Mouse (Mus musculus) forebrain, embryonic 13.5 days (tissue): ENCODE measurements at regions not wholly inside any gene's neighbourhood (a gene's known extent, or its start where the extent isn't known, plus 50 kb on each side); places are given as distances from the start of the nearest gene placed in this dataset. TPM values are rescaled to one million over a fixed set of nuclear protein-coding genes. Genes with fewer than 3 reads are reported as not detected.
"Not testable (repeated sequence)": the region's sequence is repeated elsewhere in the genome, so short reads cannot be mapped to it uniquely, and the experiment has no call there.

Source experiments
- ATAC-seq: fragments of 200-750 bp; cut with Nextera tagmentation; 2 replicates; pipeline ENCODE4 v1.8.0; 2017
- H3K27ac ChIP-seq: fragments of 300-500 bp; sonication (generic); 2 replicates; pipeline ENCODE4 v1.5.1; 2015; ENCODE audit warnings: inconsistent platforms, mild to moderate bottlenecking, moderate library complexity
- H3K27me3 ChIP-seq: fragments of 300-500 bp; sonication (generic); 2 replicates; pipeline ENCODE4 v1.6.1; 2015; ENCODE audit warnings: mild to moderate bottlenecking, inconsistent platforms
- H3K36me3 ChIP-seq: fragments of 300-500 bp; sonication (generic); 2 replicates; pipeline ENCODE4 v1.6.1; 2015; ENCODE audit warnings: mild to moderate bottlenecking, inconsistent platforms; ENCODE audit not compliant: poor library complexity, severe bottlenecking
- H3K4me1 ChIP-seq: fragments of 300-500 bp; sonication (generic); 2 replicates; pipeline ENCODE4 v1.6.1; 2015; ENCODE audit warnings: inconsistent platforms
- H3K4me2 ChIP-seq: fragments of 300-500 bp; sonication (generic); 2 replicates; pipeline ENCODE4 v1.6.1; 2015; ENCODE audit warnings: inconsistent platforms, mild to moderate bottlenecking, moderate library complexity
- H3K4me3 ChIP-seq: fragments of 300-500 bp; sonication (generic); 2 replicates; pipeline ENCODE4 v1.5.1; 2015; ENCODE audit warnings: mild to moderate bottlenecking, inconsistent platforms
- H3K9ac ChIP-seq: fragments of 300-500 bp; sonication (generic); 2 replicates; pipeline ENCODE4 v1.6.1; 2015; ENCODE audit warnings: mild to moderate bottlenecking, inconsistent platforms
- H3K9me3 ChIP-seq: fragments of 300-500 bp; sonication (generic); replicated peaks from 2 replicates; pipeline ENCODE4 v1.6.1; 2016; ENCODE audit warnings: inconsistent platforms
- WGBS: fragments of 180-500 bp; shearing (Covaris S2); methylation state at CpG from one replicate; pipeline ENCODE4 v1.1.7; 2015; 5-methylcytosine and 5-hydroxymethylcytosine counted together
- microRNA-seq: library from miRNA; unstranded; fragments of <30 nt; microRNA quantifications from one replicate; pipeline ENCODE4, GENCODE M21; 2016

DNA sequence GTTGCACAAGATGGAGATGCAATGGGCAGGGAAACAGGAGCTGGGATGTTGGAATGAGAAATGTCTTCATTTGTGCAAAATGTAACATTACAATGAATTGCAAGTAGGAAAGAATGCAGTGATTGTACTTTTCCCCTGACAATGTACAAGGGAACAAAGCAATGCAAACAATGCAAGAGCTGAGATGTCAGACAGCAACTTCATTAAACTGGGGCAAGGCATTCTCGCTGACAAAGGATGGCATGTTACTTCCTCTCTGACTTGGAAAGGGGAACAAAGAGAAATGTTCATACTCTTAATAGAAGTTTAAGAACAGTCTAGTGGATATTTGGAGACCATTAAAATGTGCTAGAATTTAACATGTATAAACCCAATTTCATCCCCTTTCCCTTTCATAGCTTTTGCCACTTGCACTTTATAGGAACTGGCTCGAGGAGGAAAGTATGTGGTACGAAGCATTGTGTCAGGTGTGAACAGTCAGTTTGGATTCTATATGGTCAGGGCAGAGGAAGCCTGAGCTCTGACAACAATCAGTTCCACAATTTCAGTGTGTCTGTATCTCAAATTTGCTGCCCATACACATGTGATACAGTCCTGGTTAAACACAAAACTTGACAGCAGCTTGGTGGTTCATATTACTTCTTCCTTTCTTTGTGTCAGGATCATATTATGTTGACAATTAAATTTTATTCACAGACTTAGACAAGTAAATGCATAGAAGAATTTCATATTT, 114.3 kb upstream of the Pou1f1 start:
- H3K4me1 ChIP-seq, result peaks cover 10% of the 10 kb centered on the region; the same call in 1 of the 2 replicates
- no peak overlapping the region for H3K4me2 ChIP-seq
- WGBS, result 60% methylated on average over 3 of the region's 3 CpGs
- H3K9ac ChIP-seq, result no peak overlapping the region
- no peaks in the 10 kb centered on the region for H3K9me3 ChIP-seq
- no peak for ATAC-seq
- no peak overlapping the region for H3K4me3 ChIP-seq
- no peak overlapping the region for H3K27ac ChIP-seq
- no peaks in the 10 kb centered on the region for H3K36me3 ChIP-seq
- H3K27me3 ChIP-seq, result no peaks in the 10 kb centered on the region

- H3K9me3 ChIP-seq, ATAC-seq, H3K4me2 ChIP-seq, H3K9ac ChIP-seq, H3K4me3 ChIP-seq, H3K36me3 ChIP-seq, H3K27me3 ChIP-seq, H3K4me1 ChIP-seq, H3K27ac ChIP-seq: not testable (repeated sequence)
- 88% methylated on average over 6 of the region's 9 CpGs for WGBS
Measured at GRCm38 (mm10) chr16:65432046-65432445, 88.3 kb upstream of the Pou1f1 start.

- Histone ChIP-seq H3K4me1 (no peaks in the 10 kb centered on the region), H3K9ac (no peak overlapping the region), H3K36me3 (no peaks in the 10 kb centered on the region), H3K27ac (no peak overlapping the region), H3K27me3 (no peaks in the 10 kb centered on the region), H3K4me3 (no peak overlapping the region), H3K9me3 (no peaks in the 10 kb centered on the region), H3K4me2 (no peak overlapping the region)
- no peak for ATAC-seq
- WGBS, result 63% methylated on average over 2 of the region's 2 CpGs
Measured at GRCm38 (mm10) chr16:65436076-65436475, 84.2 kb upstream of the Pou1f1 start.

DNA sequence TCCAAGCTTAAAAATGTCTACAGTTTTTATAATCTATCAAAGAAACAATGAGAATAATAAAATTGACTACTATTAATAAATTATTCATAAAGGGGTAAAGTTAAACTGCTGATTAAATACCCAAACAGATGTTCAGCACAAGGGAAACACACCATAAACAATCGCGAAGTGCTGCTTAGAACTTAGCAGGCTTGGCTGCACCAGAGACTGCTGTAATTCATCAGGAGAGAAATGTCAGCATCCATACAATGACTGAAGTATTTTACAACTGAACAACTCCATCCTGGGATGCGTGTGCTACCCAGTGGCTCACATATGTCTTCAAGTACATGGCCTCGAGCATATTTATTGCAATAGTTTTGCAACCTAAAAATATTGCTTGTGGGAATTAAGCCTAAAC, 78.4 kb upstream of the Pou1f1 start:
- H3K4me1 ChIP-seq, result no peaks in the 10 kb centered on the region
- WGBS, result 74% methylated on average over 4 of the region's 4 CpGs
- no peak overlapping the region for H3K27ac ChIP-seq
- H3K36me3 ChIP-seq, result no peaks in the 10 kb centered on the region
- H3K4me3 ChIP-seq, result no peak overlapping the region
- H3K27me3 ChIP-seq, result no peaks in the 10 kb centered on the region
- H3K4me2 ChIP-seq, result no peak overlapping the region
- ATAC-seq, result no peak
- no peak overlapping the region for H3K9ac ChIP-seq
- no peaks in the 10 kb centered on the region for H3K9me3 ChIP-seq

- Histone ChIP-seq H3K9me3 (no peaks in the 10 kb centered on the region), H3K9ac (no peak overlapping the region), H3K4me2 (no peak overlapping the region), H3K27ac (no peak overlapping the region), H3K27me3 (no peaks in the 10 kb centered on the region), H3K36me3 (no peaks in the 10 kb centered on the region), H3K4me1 (no peaks in the 10 kb centered on the region), H3K4me3 (no peak overlapping the region)
- no peak for ATAC-seq
- 88% methylated on average over 3 of the region's 3 CpGs for WGBS
Measured at GRCm38 (mm10) chr16:65448810-65449209, 71.5 kb upstream of the Pou1f1 start.

GRCm38 (mm10) chr16:65450706-65451105, 69.6 kb upstream of the Pou1f1 start:
- no peak overlapping the region for H3K4me2 ChIP-seq
- H3K4me3 ChIP-seq, result no peak overlapping the region
- no peaks in the 10 kb centered on the region for H3K27me3 ChIP-seq
- no peaks in the 10 kb centered on the region for H3K9me3 ChIP-seq
- no peak overlapping the region for H3K27ac ChIP-seq
- no peaks in the 10 kb centered on the region for H3K36me3 ChIP-seq
- 83% methylated on average over 5 of the region's 5 CpGs for WGBS
- ATAC-seq, result no peak
- no peak overlapping the region for H3K9ac ChIP-seq
- H3K4me1 ChIP-seq, result no peaks in the 10 kb centered on the region

DNA sequence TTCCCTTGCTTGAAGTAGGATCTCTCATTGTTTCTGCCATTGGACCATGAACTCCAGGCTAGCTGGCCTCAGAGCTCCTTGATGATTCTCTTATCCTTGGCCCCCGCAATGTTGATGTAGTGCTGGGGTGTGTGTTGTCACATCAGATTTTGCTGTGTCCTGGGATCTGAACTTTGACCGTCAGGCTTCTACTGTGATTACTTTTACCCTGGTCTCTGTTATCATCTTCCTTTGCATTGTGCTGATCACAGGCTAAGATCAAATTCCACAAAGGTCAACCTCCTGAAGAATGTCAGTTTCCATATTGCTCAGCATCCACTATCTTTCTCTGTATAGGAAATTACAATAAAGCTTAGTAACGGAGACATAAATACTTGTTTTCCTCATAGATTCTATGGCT, 68.4 kb upstream of the Pou1f1 start:
- Histone ChIP-seq H3K4me3 (no peak overlapping the region), H3K36me3 (no peaks in the 10 kb centered on the region), H3K9ac (no peak overlapping the region), H3K27ac (no peak overlapping the region), H3K4me1 (no peaks in the 10 kb centered on the region), H3K4me2 (no peak overlapping the region), H3K27me3 (no peaks in the 10 kb centered on the region), H3K9me3 (no peaks in the 10 kb centered on the region)
- WGBS, result 92% methylated on average over 3 of the region's 3 CpGs
- ATAC-seq, result no peak

DNA sequence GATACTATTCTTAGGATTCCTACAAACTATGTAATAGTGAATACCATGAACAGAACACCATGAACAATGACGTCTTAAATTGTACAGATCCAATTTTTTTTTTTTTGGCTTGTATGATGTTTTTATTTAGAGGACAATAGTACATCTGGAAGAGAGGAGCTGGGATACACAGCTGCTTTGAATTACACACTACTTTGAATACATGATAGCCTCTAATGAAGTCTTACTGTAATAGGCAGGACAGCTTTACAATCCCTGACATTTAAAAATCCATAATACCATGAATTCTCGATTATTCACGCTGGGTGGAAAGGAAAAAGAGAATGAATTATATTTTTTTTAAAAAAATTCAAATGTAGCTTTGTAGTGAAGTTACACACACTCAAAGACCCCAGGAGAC, 63.4 kb upstream of the Pou1f1 start:
- not testable (repeated sequence) for H3K4me2 ChIP-seq, H3K4me3 ChIP-seq, H3K36me3 ChIP-seq, H3K27ac ChIP-seq, ATAC-seq, H3K27me3 ChIP-seq, H3K4me1 ChIP-seq, H3K9ac ChIP-seq, H3K9me3 ChIP-seq
- 63% methylated on average over 1 of the region's 3 CpGs for WGBS

DNA sequence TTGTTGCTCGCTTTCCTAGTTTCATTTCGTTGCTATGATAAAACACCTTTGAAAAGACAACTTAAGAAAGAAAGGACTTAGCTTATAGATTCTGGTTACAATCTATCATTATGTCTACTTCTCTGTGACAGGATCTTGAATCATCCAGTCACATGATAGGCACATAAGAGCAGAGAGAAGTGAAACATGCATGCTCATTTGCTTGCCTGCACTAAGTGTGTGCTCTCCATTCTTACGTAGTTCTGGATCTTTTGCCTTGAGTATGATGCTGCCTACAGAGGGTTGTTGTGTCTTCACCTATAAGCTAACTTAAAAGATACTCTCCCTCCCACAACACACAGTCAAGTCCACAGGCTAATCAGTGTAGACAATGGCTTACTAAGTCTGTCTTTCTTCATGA, 62.1 kb upstream of the Pou1f1 start:
- 91% methylated on average over 3 of the region's 3 CpGs for WGBS
- Histone ChIP-seq H3K4me2 (no peak overlapping the region), H3K4me1 (no peaks in the 10 kb centered on the region), H3K4me3 (no peak overlapping the region), H3K9me3 (no peaks in the 10 kb centered on the region), H3K27me3 (no peaks in the 10 kb centered on the region), H3K36me3 (no peaks in the 10 kb centered on the region), H3K9ac (no peak overlapping the region), H3K27ac (no peak overlapping the region)
- no peak for ATAC-seq

DNA sequence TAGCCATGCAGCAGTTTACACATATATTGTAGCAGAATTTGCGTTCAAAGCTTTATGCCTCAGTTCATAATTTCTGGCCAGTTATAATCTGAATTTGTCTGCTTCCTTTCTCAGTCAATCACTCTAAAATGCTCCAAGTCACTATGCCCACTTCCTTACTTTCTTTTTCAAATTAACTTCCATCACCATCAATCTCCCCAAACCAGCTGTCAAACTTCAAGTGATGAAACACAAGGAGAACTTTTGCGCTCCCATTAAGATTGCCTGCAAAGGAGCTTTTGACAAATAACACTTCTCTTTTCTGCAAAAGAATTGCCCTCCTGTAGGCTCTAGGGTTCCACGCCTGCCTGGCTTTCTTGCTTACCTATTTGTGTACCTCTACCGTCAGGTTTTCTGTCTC, 50.6 kb upstream of the Pou1f1 start:
- ATAC-seq, result no peak
- Histone ChIP-seq H3K4me1 (no peaks in the 10 kb centered on the region), H3K27me3 (no peaks in the 10 kb centered on the region), H3K9me3 (no peaks in the 10 kb centered on the region), H3K9ac (no peak overlapping the region), H3K27ac (no peak overlapping the region), H3K36me3 (no peaks in the 10 kb centered on the region), H3K4me2 (no peak overlapping the region), H3K4me3 (no peak overlapping the region)
- 87% methylated on average over 4 of the region's 4 CpGs for WGBS

Small RNA genes lying in the stretch of these regions (microRNA-seq; reads per million reads assigned to microRNA genes)
- not detected for gene Gm23659
